Mouse (Mus musculus) heart, embryonic 13.5 days (tissue): ENCODE measurements around the gene Dcdc2c. TPM values are rescaled to one million over a fixed set of nuclear protein-coding genes. Genes with fewer than 3 reads are reported as not detected.

Experiments
- ATAC-seq: fragments of 200-750 bp; cut with Nextera tagmentation; 2 replicates; pipeline ENCODE4 v1.8.0; 2017; ENCODE audit warnings: moderate TSS enrichment; ENCODE audit not compliant: insufficient number of reproducible peaks, low FRiP score, low TSS enrichment; ENCODE audit errors: extremely low read depth
- H3K27ac ChIP-seq: fragments of 300-500 bp; sonication (generic); replicated peaks from 2 replicates; pipeline ENCODE4 v1.5.1; 2015; ENCODE audit warnings: moderate library complexity, mild to moderate bottlenecking, inconsistent platforms
- H3K27me3 ChIP-seq: fragments of 300-500 bp; sonication (generic); replicated peaks from 2 replicates; pipeline ENCODE4 v1.6.1; 2015; ENCODE audit warnings: mild to moderate bottlenecking, inconsistent platforms
- H3K36me3 ChIP-seq: fragments of 300-500 bp; sonication (generic); 2 replicates; pipeline ENCODE4 v1.6.1; 2015; ENCODE audit warnings: mild to moderate bottlenecking, inconsistent platforms
- H3K4me1 ChIP-seq: fragments of 300-500 bp; sonication (generic); 2 replicates; pipeline ENCODE4 v1.6.1; 2015; ENCODE audit warnings: inconsistent platforms
- H3K4me2 ChIP-seq: fragments of 300-500 bp; sonication (generic); 2 replicates; pipeline ENCODE4 v1.6.1; 2015; ENCODE audit warnings: inconsistent platforms, mild to moderate bottlenecking, moderate library complexity
- H3K4me3 ChIP-seq: fragments of 300-500 bp; sonication (generic); 2 replicates; pipeline ENCODE4 v1.5.1; 2015; ENCODE audit warnings: moderate library complexity, mild to moderate bottlenecking, inconsistent platforms
- H3K9ac ChIP-seq: fragments of 300-500 bp; sonication (generic); 2 replicates; pipeline ENCODE4 v1.6.1; 2015; ENCODE audit warnings: inconsistent platforms, mild to moderate bottlenecking, moderate library complexity
- H3K9me3 ChIP-seq: fragments of 300-500 bp; sonication (generic); 2 replicates; pipeline ENCODE4 v1.6.1; 2016; ENCODE audit warnings: inconsistent platforms
- WGBS: fragments of 180-500 bp; shearing (Covaris S2); methylation state at CpG from one replicate; pipeline ENCODE4 v1.1.7; 2015; ENCODE audit warnings: mixed read lengths; 5-methylcytosine and 5-hydroxymethylcytosine counted together
- polyA plus RNA-seq: library from polyadenylated mRNA; unstranded; fragments of >200 nt; fragmentation: Nextera tagmentation; extraction: Ambion mirVana; gene quantifications from 2 replicates; pipeline ENCODE4 v1.2.1, GENCODE M21; 2015

The Dcdc2c gene
- polyA plus RNA-seq, 1 experiment from 2014 or later: not detected

- H3K36me3 ChIP-seq: no peaks in the 10 kb centered on the region
- no peak for ATAC-seq
- 87% methylated on average over 5 of the region's 5 CpGs for WGBS
- no peak overlapping the region for H3K4me3 ChIP-seq
- H3K4me1 ChIP-seq: no peaks in the 10 kb centered on the region
- no peak overlapping the region for H3K27ac ChIP-seq
- peaks cover 5% of the 10 kb centered on the region; the same call in 1 of the 2 replicates for H3K9me3 ChIP-seq
- no peaks in the 10 kb centered on the region for H3K27me3 ChIP-seq
- H3K4me2 ChIP-seq: no peak overlapping the region
- H3K9ac ChIP-seq: no peak overlapping the region
Observed at GRCm38 (mm10) chr12:28458786-28459185, 93.4 kb downstream of the Dcdc2c start.

- Histone ChIP-seq H3K4me3 (no peak overlapping the region), H3K36me3 (no peaks in the 10 kb centered on the region), H3K4me1 (peaks cover 5% of the 10 kb centered on the region), H3K27me3 (no peaks in the 10 kb centered on the region), H3K9me3 (no peaks in the 10 kb centered on the region), H3K4me2 (no peak overlapping the region), H3K27ac (no peak overlapping the region), H3K9ac (no peak overlapping the region)
- 64% methylated on average over 5 of the region's 5 CpGs for WGBS
- ATAC-seq: no peak
Observed at GRCm38 (mm10) chr12:28436536-28436935, 115.7 kb downstream of the Dcdc2c start.

DNA sequence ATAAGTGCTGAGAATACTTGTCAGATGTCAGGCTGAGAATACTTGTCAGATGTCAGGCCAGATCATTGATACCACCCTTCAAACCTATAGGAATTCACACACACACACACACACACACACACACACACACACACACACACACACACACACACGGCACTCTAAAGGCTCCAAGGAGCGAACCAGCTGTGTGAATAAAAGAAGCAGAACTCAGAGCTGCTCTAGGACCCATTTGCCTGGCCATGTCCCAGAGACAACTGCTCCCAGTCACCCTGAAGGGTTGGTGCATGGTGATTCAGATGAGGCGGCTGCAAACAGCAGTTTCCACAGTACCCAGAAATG lies 119.5 kb downstream of the Dcdc2c start:
- H3K4me2 ChIP-seq: no peak overlapping the region
- no peaks in the 10 kb centered on the region for H3K27me3 ChIP-seq
- H3K9me3 ChIP-seq: no peaks in the 10 kb centered on the region
- no peaks in the 10 kb centered on the region for H3K36me3 ChIP-seq
- peaks cover 5% of the 10 kb centered on the region for H3K4me1 ChIP-seq
- H3K4me3 ChIP-seq: no peak overlapping the region
- H3K9ac ChIP-seq: no peak overlapping the region
- WGBS: 61% methylated on average over 3 of the region's 3 CpGs
- ATAC-seq: no peak
- H3K27ac ChIP-seq: no peak overlapping the region

- no peak for ATAC-seq
- Histone ChIP-seq H3K36me3 (no peaks in the 10 kb centered on the region), H3K4me2 (peak overlapping the region; percentile 70), H3K27me3 (no peaks in the 10 kb centered on the region), H3K4me3 (peak overlapping the region; percentile 41), H3K9ac (peak overlapping the region; percentile 65), H3K9me3 (no peaks in the 10 kb centered on the region), H3K4me1 (peaks cover 5% of the 10 kb centered on the region), H3K27ac (no peak overlapping the region)
- WGBS: 14% methylated on average over 19 of the region's 19 CpGs
Observed at GRCm38 (mm10) chr12:28431832-28432728, 120.1 kb downstream of the Dcdc2c start.

GRCm38 (mm10) chr12:28429856-28430255 lies 122.3 kb downstream of the Dcdc2c start:
- ATAC-seq: no peak
- peaks cover 5% of the 10 kb centered on the region for H3K4me1 ChIP-seq
- no peaks in the 10 kb centered on the region for H3K36me3 ChIP-seq
- no peak overlapping the region for H3K27ac ChIP-seq
- no peak overlapping the region for H3K9ac ChIP-seq
- no peak overlapping the region for H3K4me3 ChIP-seq
- no peaks in the 10 kb centered on the region for H3K27me3 ChIP-seq
- WGBS: 88% methylated on average over 5 of the region's 5 CpGs
- no peaks in the 10 kb centered on the region for H3K9me3 ChIP-seq
- no peak overlapping the region for H3K4me2 ChIP-seq

DNA sequence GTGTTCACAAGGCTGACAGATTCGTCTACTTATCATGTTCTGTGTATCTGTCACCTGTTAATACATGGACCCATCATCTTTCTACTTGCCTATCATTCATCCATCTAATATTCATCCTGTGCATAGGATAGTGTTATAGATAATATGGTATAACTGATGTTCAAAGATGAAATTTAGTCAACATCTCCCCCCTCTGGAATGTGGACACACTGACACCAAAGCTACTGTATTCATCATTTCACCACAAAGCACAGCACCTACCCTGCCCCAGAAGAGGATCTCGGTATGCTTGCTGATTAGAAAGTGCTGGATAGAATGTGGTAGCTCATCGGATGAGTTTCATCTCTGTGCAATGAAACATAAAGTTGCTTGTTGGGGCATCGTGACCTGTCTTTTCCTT lies 135.2 kb downstream of the Dcdc2c start:
- no peak overlapping the region for H3K27ac ChIP-seq
- no peak overlapping the region for H3K9ac ChIP-seq
- no peak for ATAC-seq
- H3K4me1 ChIP-seq: no peaks in the 10 kb centered on the region
- H3K9me3 ChIP-seq: no peaks in the 10 kb centered on the region
- no peak overlapping the region for H3K4me2 ChIP-seq
- WGBS: 74% methylated on average over 4 of the region's 4 CpGs
- no peaks in the 10 kb centered on the region for H3K27me3 ChIP-seq
- H3K4me3 ChIP-seq: no peak overlapping the region
- H3K36me3 ChIP-seq: no peaks in the 10 kb centered on the region

- ATAC-seq: no peak
- no peak overlapping the region for H3K27ac ChIP-seq
- 80% methylated on average over 10 of the region's 10 CpGs for WGBS
- no peak overlapping the region for H3K4me3 ChIP-seq
- H3K27me3 ChIP-seq: no peaks in the 10 kb centered on the region
- no peak overlapping the region for H3K9ac ChIP-seq
- no peak overlapping the region for H3K4me2 ChIP-seq
- H3K36me3 ChIP-seq: no peaks in the 10 kb centered on the region
- H3K4me1 ChIP-seq: no peaks in the 10 kb centered on the region
- H3K9me3 ChIP-seq: no peaks in the 10 kb centered on the region; the same call in 1 of the 2 replicates
Observed at GRCm38 (mm10) chr12:28407656-28408405, 144.4 kb downstream of the Dcdc2c start.

GRCm38 (mm10) chr12:28402256-28402655 lies 149.9 kb downstream of the Dcdc2c start:
- no peaks in the 10 kb centered on the region for H3K36me3 ChIP-seq
- H3K27me3 ChIP-seq: no peaks in the 10 kb centered on the region
- H3K9me3 ChIP-seq: no peaks in the 10 kb centered on the region
- H3K9ac ChIP-seq: no peak overlapping the region
- 79% methylated on average over 4 of the region's 4 CpGs for WGBS
- no peaks in the 10 kb centered on the region for H3K4me1 ChIP-seq
- no peak overlapping the region for H3K4me2 ChIP-seq
- H3K27ac ChIP-seq: no peak overlapping the region
- ATAC-seq: no peak
- no peak overlapping the region for H3K4me3 ChIP-seq

DNA sequence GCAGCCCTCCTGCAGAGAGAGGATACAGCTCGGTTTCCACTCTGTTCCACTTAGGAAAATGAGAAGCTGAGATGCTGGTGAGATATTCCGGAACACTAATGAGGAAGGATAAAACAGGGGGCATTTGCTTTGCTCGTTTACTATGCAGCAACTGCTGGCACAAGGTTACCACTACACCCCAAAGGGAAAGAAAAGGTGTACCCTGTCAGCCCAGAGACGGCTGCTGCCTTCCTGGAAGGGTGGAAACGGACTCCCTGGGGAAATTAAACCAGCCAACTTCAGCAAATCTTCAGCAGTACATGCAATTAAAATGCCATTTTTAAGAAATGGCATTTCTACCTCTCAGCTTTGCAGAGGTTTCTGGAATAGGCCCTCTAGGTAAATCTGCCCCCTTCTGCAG lies 150.8 kb downstream of the Dcdc2c start:
- H3K36me3 ChIP-seq: no peaks in the 10 kb centered on the region
- ATAC-seq: no peak
- H3K4me1 ChIP-seq: no peaks in the 10 kb centered on the region
- H3K9ac ChIP-seq: no peak overlapping the region
- no peaks in the 10 kb centered on the region for H3K9me3 ChIP-seq
- no peak overlapping the region for H3K27ac ChIP-seq
- H3K4me3 ChIP-seq: no peak overlapping the region
- no peak overlapping the region for H3K4me2 ChIP-seq
- 68% methylated on average over 5 of the region's 5 CpGs for WGBS
- no peaks in the 10 kb centered on the region for H3K27me3 ChIP-seq

DNA sequence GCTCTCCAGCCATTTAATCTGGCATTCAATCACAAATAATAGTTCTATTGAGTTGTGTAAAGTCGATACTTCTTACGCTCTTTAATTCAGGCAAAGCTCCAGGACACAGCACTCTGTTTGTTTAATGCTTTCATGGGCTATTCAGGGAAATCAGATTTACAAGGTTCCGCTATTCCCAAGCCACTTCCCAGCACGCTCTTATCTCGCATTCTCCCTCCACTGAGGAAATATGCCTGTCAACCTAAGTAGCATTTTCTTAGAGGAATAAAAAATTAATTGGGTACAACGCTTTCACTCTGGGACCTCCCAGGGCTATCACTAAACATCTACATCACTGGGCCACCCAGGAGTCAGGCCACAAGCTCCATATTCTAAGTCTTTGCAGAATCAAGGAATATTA lies 160.1 kb downstream of the Dcdc2c start:
- ATAC-seq: no peak
- 26% methylated on average over 6 of the region's 6 CpGs for WGBS

More for the DNA sequence above, 160.1 kb downstream of the Dcdc2c start:
- no peak overlapping the region for H3K27ac ChIP-seq
- H3K9ac ChIP-seq: no peak overlapping the region
- H3K27me3 ChIP-seq: no peaks in the 10 kb centered on the region
- 0 out of 2 replicates have a peak, but pooled peaks cover 8% of the 10 kb centered on the region for H3K9me3 ChIP-seq
- H3K4me3 ChIP-seq: no peak overlapping the region
- H3K36me3 ChIP-seq: no peaks in the 10 kb centered on the region
- peaks cover 19% of the 10 kb centered on the region for H3K4me1 ChIP-seq
- H3K4me2 ChIP-seq: no peak overlapping the region
